Mouse (Mus musculus) myocyte (in vitro differentiated cells): ENCODE data around the gene Muc1. TPM values are rescaled to one million over a fixed set of nuclear protein-coding genes. Genes with fewer than 3 reads are reported as not detected.

Experiments used
- H3K27me3 ChIP-seq: one replicate; pipeline ENCODE4 v1.6.1; 2011; ENCODE audit not compliant: control insufficient read depth, insufficient read depth, insufficient read length
- H3K36me3 ChIP-seq: one replicate; pipeline ENCODE4 v1.6.1; 2011; ENCODE audit not compliant: control insufficient read depth, insufficient read depth
- H3K4me2 ChIP-seq: one replicate; pipeline ENCODE4 v1.6.1; 2011; ENCODE audit warnings: low read depth, control low read depth
- H3K4me3 ChIP-seq: one replicate; pipeline ENCODE4 v1.5.1; 2011; ENCODE audit warnings: mild to moderate bottlenecking, control low read depth, moderate library complexity
- H3K79me2 ChIP-seq: one replicate; pipeline ENCODE4 v1.6.1; 2011; ENCODE audit not compliant: control insufficient read depth, insufficient read depth
- H3ac ChIP-seq: one replicate; pipeline ENCODE4 v1.6.1; 2011; ENCODE audit not compliant: control insufficient read depth, insufficient read length
- CEBPB ChIP-seq: IDR thresholded peaks from 2 replicates; pipeline ENCODE4 v1.6.1; 2011; ENCODE audit warnings: mild to moderate bottlenecking, moderate library complexity; ENCODE audit not compliant: poor library complexity, insufficient read depth, severe bottlenecking
- E2F4 ChIP-seq: IDR thresholded peaks from one replicate; pipeline ENCODE4 v1.6.1; 2011; ENCODE audit warnings: mild to moderate bottlenecking, control low read depth, moderate library complexity; ENCODE audit not compliant: insufficient read depth
- MAX ChIP-seq: IDR thresholded peaks from one replicate; pipeline ENCODE4 v1.6.1; 2011; ENCODE audit warnings: low read depth, mild to moderate bottlenecking, control low read depth
- MYOD1 ChIP-seq, 3 experiments: IDR thresholded peaks; one replicate each; pipeline ENCODE4 v1.6.1; 2011; ENCODE audit warnings: control low read depth in 2 of 3, low read depth in 2 of 3, mild to moderate bottlenecking in 2 of 3, moderate library complexity in 1 of 3; ENCODE audit not compliant: insufficient read length in 2 of 3, control insufficient read depth in 1 of 3
- MYOG ChIP-seq, 3 experiments: IDR thresholded peaks; one replicate each; pipeline ENCODE4 v1.6.1; 2011; ENCODE audit warnings: control low read depth in 2 of 3, low read depth in 2 of 3, mild to moderate bottlenecking in 2 of 3; ENCODE audit not compliant: insufficient read length in 2 of 3, control insufficient read depth in 1 of 3, insufficient read depth in 1 of 3
- POLR2A ChIP-seq: IDR thresholded peaks from one replicate; pipeline ENCODE4 v1.6.1; 2011; ENCODE audit warnings: low read depth, mild to moderate bottlenecking, control low read depth, moderate library complexity; ENCODE audit not compliant: insufficient read length
- POLR2AphosphoS2 ChIP-seq: IDR thresholded peaks from one replicate; pipeline ENCODE4 v1.6.1; 2011; ENCODE audit warnings: low read depth, control low read depth; ENCODE audit not compliant: insufficient read length
- REST ChIP-seq: IDR thresholded peaks from one replicate; pipeline ENCODE4 v1.6.1; 2011; ENCODE audit warnings: mild to moderate bottlenecking, control low read depth, moderate library complexity; ENCODE audit not compliant: insufficient read depth, insufficient read length
- SRF ChIP-seq: IDR thresholded peaks from one replicate; pipeline ENCODE4 v1.6.1; 2011; ENCODE audit warnings: low read depth; ENCODE audit not compliant: control insufficient read depth, insufficient read length
- TCF12 ChIP-seq: IDR thresholded peaks from one replicate; pipeline ENCODE4 v1.6.1; 2011; ENCODE audit warnings: mild to moderate bottlenecking, control low read depth; ENCODE audit not compliant: poor library complexity, insufficient read depth, severe bottlenecking
- TCF3 ChIP-seq: IDR thresholded peaks from one replicate; pipeline ENCODE4 v1.6.1; 2011; ENCODE audit warnings: low read depth, control low read depth; ENCODE audit not compliant: insufficient read length
- USF1 ChIP-seq: IDR thresholded peaks from one replicate; pipeline ENCODE4 v1.6.1; 2011; ENCODE audit warnings: low read depth, mild to moderate bottlenecking, control low read depth, moderate library complexity
- polyA plus RNA-seq: library from polyadenylated mRNA; unstranded; fragments of >200 nt; fragmentation: generic; extraction: Trizol; gene quantifications from one replicate; pipeline ENCODE4 v1.2.1, GENCODE M21; 2012; ENCODE audit warnings: missing spikeins

Muc1 gene
- polyA plus RNA-seq, 1 experiment = 0.37 TPM

DNA sequence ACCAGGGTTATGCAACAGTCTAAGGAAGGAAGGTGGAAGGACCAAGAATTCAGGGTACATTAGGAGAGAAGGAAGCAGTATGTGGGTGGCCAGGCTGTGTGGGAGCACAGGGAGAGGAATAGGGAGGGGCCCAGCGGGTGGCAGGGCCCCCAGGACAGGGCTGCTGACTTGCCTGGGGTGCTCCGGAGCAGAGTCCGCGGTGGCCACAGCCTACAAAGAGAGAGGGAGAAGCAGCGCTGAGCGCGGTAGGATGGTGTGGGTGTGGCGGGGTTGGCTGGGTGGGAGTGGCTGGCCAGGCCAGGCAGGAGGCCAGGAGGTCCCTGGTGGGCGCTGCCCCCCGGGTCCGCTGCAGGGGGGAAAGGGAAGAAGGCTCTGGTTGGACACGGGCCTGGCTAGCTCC is 9.6 kb downstream of the Muc1 start:
- Histone ChIP-seq H3K4me3 (no peak overlapping the region), H3K36me3 (peaks cover 9% of the 10 kb centered on the region), H3K4me2 (no peak overlapping the region), H3ac (no peak overlapping the region), H3K27me3 (no peaks in the 10 kb centered on the region), H3K79me2 (no peaks in the 10 kb centered on the region)
- no peak for TF ChIP-seq MYOD1 (IDR thresholded peaks at IDR 0.05; ENCODE audit: control insufficient read depth in 1 of 3, insufficient read length in 2 of 3, low read depth in 2 of 3)
- TF ChIP-seq MAX = no peak
- TF ChIP-seq E2F4 = no peak
- TF ChIP-seq POLR2AphosphoS2 = no peak
- TF ChIP-seq TCF3 = no peak
- TF ChIP-seq MYOG (IDR thresholded peaks at IDR 0.05; ENCODE audit: control insufficient read depth in 1 of 3, insufficient read depth in 1 of 3, insufficient read length in 2 of 3, low read depth in 2 of 3) = no peak
- TF ChIP-seq REST = no peak
- TF ChIP-seq SRF = no peak
- TF ChIP-seq CEBPB = no peak
- no peak for TF ChIP-seq USF1
- no peak for TF ChIP-seq POLR2A

GRCm38 (mm10) chr3:89242331-89242895 is 13.6 kb downstream of the Muc1 start:
- H3K79me2 ChIP-seq = peaks cover 10% of the 10 kb centered on the region
- peaks cover 9% of the 10 kb centered on the region for H3K36me3 ChIP-seq
- no peak overlapping the region for H3ac ChIP-seq
- no peak overlapping the region for H3K4me2 ChIP-seq
- no peaks in the 10 kb centered on the region for H3K27me3 ChIP-seq
- H3K4me3 ChIP-seq = no peak overlapping the region
- TF ChIP-seq TCF12 (no peak), CEBPB (no peak), E2F4 (no peak), USF1 (no peak), MAX (no peak), POLR2AphosphoS2 (no peak), MYOG (IDR thresholded peaks at IDR 0.05; ENCODE audit: control insufficient read depth in 1 of 3, insufficient read depth in 1 of 3, insufficient read length in 2 of 3, low read depth in 2 of 3) (no peak), MYOD1 (IDR thresholded peaks at IDR 0.05; ENCODE audit: control insufficient read depth in 1 of 3, insufficient read length in 2 of 3, low read depth in 2 of 3) (no peak), TCF3 (no peak), POLR2A (no peak), SRF (no peak), REST (no peak)

- peaks cover 13% of the 10 kb centered on the region for H3K36me3 ChIP-seq
- H3K4me3 ChIP-seq = peak overlapping the region; percentile 90
- peaks cover 22% of the 10 kb centered on the region for H3K79me2 ChIP-seq
- TF ChIP-seq POLR2A (no peak), TCF12 (no peak), REST (no peak), MYOD1 (IDR thresholded peaks at IDR 0.05; ENCODE audit: control insufficient read depth in 1 of 3, insufficient read length in 2 of 3, low read depth in 2 of 3) (no peak), POLR2AphosphoS2 (no peak), E2F4 (no peak), CEBPB (no peak), MAX (no peak), TCF3 (no peak), MYOG (IDR thresholded peaks at IDR 0.05; ENCODE audit: control insufficient read depth in 1 of 3, insufficient read depth in 1 of 3, insufficient read length in 2 of 3, low read depth in 2 of 3) (no peak), SRF (no peak), USF1 (no peak)
- H3K27me3 ChIP-seq = no peaks in the 10 kb centered on the region
- no peak overlapping the region for H3ac ChIP-seq
- peak overlapping the region; percentile 42 for H3K4me2 ChIP-seq
Observed at GRCm38 (mm10) chr3:89243609-89244008, 14.8 kb downstream of the Muc1 start.

DNA sequence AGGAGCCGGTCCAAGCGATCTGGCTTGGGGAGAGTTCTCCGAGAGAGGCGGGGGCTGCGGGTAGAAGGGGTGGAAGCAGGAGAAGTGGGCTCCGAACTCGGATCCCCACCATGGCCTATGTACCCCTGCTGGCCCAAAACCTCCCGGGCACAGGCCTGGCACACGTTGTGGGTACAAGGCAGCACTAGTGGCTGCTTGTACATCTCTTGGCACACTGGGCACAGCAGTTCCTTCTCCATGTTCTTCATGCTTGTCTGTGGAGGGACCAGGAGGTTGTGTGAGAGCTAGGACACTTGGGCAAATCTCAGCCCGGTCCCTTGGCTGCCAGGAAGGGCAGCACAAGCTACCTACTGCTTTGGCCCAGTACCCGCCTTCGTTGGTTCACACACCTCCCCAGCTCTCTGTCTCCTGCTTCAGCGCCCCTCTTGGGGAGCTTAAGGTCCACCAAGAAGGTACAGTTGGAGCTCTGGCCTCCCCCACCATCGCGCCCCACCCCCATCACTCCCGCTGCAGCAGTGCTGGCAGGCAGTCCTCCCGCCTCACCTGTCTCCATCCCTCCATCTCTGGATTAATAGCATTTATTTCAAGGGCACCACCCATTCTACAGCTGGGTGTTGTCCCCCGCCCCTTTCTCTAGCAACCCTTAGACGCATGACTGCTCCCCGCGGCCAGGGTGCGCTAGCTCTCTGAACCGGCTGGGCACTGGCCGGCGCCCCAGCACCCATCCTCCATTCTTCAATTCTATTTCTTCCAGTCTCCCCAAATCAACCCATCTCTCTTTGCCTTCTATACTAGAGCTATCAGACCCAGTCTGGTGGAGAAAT is 15.5 kb downstream of the Muc1 start:
- Histone ChIP-seq H3K4me3 (peak overlapping the region; percentile 90), H3K27me3 (no peaks in the 10 kb centered on the region), H3K36me3 (peaks cover 20% of the 10 kb centered on the region), H3K79me2 (peaks cover 23% of the 10 kb centered on the region), H3K4me2 (peak overlapping the region; percentile 61), H3ac (peak overlapping the region; percentile 44)
- TF ChIP-seq E2F4 (no peak), MYOD1 (IDR thresholded peaks at IDR 0.05; ENCODE audit: control insufficient read depth in 1 of 3, insufficient read length in 2 of 3, low read depth in 2 of 3) (peak in 1 of 3 experiments; percentile 54), TCF3 (no peak), SRF (no peak), MAX (no peak), REST (no peak)
